Mouse (Mus musculus): ENCODE data around the gene Gm26602.

Gene Gm26602

DNA sequence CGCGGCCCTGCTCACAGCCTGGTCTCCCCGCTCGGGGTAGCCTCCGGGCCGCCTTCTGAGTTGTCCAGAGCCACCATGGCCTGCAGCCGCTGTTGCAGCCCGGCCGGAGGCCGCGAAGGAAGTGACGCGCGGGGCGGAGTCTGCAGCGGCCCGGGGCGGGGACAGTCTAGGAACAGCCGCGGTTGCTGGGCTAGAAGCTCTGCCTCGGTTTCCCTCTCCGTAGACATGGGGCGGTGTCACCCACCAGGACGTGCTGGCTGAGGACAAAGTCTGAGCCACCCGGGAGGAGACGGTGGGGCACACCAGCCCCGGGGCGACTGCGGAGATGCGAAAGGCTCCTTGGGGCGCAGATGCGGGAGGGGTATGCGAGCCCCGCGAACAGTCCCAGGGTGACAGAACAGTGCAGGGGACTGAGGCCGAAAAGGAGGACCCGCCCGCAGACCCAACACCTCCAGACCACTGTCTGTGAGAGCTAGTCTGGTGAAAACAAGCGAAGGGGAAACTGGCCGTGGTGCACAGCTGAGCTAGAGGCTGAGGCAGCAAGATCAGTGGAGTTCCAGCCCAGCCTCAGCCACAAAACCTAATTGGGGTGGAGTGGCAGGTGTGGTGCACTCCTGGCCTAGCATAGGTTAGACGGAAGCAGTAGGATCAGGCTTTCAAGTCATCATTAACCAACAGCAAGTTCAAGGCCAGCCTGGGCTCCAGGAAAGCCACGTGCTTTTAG, 6.3 kb downstream of the Gm26602 start, which contains the start of gene Kiss1r:
Kiss1r (plus strand) TSS at position 164 of the 724 bp plus-strand sequence.
- DNase-seq (ENCODE audit: extremely low read depth, low read depth), result no peak

DNA sequence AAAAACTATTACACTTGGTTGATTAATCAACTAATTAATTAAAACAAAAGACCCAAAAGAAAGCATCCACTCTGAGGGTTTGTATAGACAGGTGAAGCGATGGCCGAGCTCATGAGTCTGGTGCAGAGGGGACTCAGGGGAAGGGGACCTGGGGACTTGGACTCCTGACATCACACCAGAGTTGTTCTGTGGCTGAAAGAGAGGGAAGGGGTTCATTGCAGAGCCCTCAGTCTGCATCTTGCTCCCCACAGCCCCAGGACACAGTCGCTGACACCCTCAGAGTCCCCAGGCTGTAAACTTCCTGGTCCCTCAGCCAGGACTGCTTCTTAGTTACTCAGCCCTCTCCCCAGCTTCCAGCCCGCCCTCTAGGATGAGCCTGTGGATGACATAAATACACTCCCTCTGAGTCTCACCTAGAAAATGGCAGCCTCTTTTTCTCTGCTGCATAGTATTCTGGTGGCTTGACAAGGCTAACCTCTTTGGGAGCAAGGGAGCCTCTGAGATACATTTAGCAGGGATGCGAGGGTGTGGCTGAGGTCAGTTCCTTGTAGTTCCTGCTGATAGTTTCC, 7.0 kb downstream of the Gm26602 start:
- no peak for DNase-seq (ENCODE audit: extremely low read depth, low read depth)

DNA sequence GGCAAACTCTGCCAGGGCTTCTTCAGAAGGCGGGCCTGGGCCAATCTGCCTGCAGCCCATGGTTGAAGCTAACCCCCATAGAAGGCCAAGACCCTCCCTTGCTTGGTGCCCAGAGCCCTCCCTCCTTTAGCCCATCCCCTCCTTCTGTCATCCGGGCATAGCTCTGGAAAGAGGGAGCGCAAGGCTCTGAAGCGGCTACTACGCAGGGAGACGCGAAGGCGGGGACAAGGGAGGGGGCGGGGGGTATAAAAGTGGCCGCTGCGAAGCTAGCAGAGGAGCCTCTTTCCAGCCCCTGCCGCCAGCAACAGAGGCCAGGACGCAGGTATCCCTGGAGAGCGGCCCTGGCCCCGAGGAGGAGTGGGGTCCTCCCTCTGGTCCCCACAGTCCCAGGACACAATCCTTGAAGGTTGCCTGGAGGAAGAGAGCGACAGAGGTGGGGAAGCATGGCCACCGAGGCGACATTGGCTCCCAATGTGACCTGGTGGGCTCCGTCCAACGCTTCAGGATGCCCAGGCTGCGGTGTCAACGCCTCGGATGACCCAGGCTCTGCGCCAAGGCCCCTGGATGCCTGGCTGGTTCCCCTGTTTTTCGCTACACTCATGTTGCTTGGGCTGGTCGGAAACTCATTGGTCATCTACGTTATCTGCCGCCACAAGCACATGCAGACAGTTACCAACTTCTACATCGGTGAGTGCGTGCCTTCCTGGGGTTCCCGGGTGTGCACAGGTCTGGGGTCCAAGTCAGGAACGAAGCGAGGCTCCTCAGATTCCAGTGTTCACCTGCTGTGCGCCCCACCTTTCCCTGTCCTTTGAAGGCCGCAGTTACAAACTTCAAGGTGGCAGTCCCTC, 7.8 kb downstream of the Gm26602 start:
- no peak for DNase-seq (ENCODE audit: extremely low read depth, low read depth)

DNA sequence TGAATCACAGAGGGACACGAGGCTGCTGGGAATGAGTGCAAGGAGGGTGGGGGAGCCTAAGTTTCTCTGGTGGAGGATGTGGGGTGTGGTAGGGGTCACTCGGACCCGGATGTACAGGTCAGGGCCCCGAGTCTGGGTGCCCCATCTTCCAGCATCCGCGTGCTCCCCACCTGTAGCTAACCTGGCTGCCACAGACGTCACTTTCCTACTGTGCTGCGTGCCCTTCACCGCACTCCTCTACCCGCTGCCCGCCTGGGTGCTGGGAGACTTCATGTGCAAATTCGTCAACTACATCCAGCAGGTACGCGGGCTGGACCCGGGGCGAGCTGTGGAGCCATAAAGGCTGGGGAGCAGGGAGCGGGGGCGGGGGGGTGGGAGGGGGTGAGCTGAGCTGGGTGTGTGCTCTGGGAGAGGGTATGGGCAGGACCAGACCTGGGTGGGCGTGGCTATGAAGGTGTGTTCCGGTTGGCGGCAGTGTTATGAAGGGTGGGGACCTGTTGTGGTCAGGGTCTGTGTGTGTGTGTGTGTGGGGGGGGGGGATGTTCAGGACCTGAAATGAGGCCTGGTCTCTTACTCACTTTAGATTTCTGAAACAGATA, 8.7 kb downstream of the Gm26602 start:
- DNase-seq (ENCODE audit: extremely low read depth, low read depth), result no peak

DNA sequence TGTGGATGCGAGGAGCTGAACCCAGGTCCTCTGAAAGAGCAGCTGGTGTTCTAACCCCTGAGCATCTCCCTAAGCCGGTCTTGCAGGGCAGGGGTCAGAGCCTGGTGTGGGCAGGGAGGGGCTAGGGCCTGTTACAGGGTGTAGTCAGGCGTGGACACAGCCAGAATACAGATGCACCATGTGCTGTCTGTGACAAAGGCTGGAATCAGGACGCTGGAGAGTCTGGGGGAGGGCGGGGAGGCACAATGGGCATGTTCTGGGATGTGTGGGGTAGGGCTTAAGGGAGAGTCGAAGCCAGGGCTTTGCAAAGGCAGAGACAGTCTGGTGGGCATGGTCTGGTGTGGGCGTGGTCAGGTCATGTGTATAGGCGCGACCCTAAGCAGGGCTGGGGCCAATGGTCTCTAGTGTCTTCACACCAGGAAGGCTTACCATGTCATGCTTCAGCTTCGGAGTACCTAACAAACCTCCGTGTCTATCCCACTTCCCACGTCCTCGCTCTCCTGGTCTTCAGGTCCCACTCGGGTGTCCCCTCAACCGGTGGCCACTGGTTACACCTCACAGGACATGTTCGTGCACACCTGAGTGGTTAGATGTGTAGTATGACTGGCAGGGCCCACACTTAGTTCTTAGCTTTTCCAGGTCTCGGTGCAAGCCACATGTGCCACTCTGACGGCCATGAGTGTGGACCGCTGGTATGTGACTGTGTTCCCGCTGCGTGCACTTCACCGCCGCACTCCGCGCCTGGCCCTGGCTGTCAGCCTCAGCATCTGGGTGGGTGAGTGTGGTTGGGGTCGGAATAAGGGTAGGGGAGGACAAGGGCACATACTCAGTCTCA, 9.6 kb downstream of the Gm26602 start:
- no peak for DNase-seq (ENCODE audit: extremely low read depth, low read depth)

DNA sequence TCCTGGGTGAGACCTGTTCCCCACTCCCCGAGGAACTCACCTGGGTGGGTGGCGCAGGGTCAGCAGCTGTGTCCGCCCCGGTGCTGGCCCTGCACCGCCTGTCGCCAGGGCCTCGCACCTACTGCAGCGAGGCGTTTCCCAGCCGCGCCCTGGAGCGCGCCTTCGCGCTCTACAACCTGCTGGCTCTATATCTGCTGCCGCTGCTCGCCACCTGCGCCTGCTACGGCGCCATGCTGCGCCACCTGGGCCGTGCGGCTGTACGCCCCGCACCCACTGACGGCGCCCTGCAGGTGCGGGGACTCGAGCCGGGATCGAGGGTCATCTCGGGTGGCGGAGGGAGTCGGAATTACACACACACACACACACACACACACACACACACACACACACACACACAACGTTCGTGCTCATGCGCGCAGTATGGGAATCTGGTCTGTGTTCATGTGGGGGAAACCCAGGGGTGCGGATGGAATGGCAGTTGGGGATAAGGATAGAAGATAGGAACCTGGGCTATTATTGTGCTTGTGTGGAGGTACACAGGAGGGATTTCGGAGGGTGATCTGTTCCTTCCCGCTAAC, 10.4 kb downstream of the Gm26602 start, which contains the start of gene R3hdm4:
R3hdm4 (minus strand) TSS at position 251 of the 578 bp plus-strand sequence.
- DNase-seq (ENCODE audit: extremely low read depth, low read depth), result no peak

DNA sequence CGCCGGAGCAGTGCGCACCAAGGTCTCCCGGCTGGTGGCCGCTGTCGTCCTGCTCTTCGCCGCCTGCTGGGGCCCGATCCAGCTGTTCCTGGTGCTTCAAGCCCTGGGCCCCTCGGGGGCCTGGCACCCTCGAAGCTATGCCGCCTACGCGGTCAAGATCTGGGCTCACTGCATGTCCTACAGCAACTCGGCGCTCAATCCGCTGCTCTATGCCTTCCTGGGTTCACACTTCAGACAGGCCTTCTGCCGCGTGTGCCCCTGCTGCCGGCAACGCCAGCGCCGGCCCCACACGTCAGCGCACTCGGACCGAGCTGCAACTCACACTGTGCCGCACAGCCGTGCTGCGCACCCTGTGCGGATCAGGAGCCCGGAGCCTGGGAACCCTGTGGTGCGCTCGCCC, 10.9 kb downstream of the Gm26602 start:
- DNase-seq (ENCODE audit: extremely low read depth, low read depth), result no peak

DNA sequence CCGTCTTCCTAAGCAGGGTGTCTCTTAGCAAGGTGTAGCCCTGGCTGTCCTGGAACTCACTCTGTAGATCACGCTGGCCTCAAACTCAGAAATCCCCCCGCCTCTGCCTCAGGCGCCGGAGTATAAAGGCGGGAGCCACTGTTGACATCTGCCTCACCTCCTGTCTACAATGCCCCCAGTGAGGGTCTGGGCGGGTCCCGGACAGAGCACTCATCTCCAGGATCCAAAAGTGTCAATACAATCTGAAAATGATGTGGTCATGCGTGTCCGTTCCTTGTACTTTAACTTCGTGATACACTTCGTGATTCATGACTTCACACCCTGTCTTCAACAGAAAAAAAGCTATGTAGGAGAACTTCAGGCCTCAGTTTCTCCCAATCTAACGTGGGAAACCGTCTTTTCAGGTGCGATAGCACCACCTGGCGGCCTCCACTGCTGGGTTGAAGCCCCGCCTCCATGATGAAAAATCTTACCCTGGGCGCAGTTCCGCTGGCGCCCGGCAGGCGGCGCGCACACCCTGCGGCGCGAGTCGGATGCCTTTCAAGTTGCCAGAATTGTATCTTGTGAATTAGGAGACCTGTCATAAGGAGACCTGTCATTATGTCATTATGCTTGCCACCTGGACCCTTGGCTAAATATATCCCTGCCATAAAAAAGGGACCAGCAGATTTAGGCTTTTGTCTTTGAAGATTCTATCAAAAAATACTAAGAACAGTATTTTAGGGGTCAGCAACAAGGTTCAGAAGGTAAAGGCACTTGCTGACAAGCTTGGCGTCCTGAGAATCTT, 14.5 kb downstream of the Gm26602 start:
- DNase-seq (ENCODE audit: extremely low read depth, low read depth), result peak; percentile 62

DNA sequence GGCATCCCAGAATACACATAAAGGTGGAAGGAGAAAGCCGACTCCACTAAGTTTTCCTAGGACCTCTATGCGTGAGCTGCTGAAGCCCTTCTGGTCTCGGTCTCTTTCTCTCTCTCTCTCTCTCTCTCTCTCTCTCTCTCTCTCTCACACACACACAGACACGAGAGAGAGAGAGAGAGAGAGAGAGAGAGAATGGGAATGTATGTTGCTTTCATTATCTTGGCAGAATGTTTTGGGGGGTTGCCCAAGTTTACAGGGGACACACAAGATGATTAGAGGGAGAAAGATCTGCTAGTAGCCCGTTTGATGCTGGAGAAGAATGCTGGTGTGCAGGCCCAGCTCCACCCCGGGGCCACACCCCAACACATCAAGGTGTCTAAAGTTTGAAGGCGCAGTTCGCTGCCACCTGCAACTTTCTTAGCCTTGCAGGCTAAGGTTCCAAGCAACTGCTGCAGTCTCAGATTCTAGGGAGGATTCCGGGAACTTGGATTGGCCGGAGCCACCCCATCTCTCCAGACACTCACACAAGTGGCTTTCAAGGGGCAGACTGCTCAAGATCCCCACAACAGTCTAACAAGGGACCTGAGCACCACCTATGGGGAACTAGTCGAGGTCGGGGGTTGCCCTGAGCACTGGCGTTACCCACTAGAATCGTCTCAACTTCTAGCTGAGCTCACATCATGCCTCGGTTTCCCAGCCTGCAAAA, 15.3 kb downstream of the Gm26602 start:
- DNase-seq (ENCODE audit: extremely low read depth, low read depth), result no peak

DNA sequence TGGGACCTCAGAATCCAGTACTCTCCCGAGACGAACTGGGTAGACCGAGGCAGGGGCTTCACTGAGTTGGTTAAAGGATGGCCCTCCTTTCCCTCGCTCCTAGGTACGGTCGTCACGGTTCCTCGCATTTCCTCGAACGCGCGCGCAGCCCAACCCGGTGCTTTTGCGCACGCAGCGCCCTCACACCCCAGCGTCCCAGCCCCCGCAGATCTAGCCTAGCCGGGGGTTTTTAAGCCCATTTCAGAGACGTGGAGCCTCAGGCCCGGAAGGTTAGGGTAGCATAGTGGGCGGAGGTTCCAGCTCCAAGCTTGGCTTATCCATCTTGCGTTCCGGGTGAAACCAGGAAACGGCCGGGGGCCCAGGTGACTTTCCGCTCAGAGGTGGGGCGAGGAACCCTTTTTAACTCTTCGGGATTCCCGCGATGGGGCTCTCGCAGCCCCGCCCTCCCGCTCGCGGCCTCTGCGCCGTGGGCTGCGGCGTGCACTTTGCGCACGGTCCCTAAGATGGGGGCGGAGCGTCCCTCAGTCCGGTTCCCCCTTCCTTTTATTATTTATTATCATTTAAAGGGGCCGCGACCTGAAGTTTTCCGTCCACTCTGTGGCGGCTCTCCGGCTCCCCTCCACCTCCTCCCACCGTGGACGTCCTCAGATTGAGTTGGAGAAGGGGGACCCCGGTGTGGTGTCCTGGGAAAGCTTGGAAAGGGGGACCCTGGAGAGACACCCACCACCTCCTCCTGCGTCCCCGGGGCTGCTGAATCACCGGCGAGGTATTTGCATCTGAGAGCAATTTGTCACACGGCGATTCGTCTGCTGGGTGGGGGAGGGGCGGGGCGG, 16.1 kb downstream of the Gm26602 start, which contains the start of gene Arid3a:
Arid3a (plus strand) TSS at position 553 of the 833 bp plus-strand sequence.
- DNase-seq (ENCODE audit: extremely low read depth, low read depth), result peak; percentile 79

DNA sequence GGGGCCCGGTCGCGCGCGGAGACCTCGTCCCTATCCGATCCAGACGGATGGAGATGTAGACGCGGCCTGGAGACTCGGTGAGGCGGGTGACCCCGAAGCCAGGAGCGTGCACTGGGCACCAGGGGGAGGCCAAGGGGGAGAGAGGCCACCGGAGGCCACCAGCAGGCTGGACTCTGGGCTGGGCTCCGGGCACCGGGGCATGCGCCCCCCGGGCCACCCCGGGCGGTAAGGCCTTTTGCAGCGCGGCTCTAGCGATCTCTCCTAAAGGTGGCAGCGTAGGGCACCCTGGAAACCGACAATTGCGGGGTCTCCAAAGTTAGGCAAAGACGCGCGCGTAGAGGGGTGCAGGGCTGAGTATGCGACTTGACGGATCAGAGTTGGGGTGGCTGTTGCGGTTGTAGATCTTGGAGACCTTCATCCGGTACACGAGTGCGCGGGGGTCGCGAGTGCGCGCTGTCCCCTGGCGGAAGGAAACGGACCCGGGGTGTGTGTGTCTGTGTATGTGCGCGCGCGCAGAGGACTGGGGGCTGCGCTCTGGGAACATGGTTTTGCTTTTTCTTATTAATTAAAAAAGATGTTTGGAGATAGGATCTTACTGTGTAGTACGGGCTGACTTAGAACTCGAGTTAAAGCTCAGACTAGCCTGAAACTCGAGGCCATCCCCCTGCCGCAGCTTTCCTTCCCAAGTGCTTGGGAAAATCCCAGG, 16.8 kb downstream of the Gm26602 start:
- no peak for DNase-seq (ENCODE audit: extremely low read depth, low read depth)

DNA sequence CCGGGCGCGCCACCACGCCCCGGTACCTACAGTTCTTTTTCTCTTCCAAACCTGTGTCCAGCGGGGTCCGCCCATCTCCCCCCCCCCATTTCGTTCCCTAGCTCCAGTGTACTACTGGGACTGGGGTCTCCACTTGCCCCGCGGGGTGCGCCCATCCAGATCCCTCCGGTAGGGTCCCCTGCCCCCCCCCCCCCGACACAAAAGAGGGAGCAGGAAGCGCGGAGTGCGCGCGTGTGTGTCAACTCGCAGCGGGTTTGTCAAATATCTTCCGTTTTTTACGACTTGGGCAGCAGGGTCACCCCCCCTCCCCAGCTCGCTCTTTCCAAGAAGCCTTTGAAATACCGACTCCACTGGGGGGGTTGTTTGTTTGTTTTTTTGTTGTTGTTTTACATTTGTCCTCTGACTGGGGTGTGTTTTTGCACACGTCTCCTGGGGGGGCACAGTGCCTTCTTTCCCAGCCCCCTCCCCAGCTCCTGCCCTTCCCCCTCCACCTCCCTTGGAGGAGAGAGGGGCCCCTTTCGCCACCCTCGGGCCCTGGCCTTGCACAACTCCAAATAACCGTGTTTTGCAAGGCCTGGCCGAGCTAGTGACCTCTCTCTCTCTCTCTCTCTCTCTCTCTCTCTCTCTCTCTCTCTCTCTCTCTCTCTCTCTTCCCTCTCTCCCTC, 17.5 kb downstream of the Gm26602 start:
- DNase-seq (ENCODE audit: extremely low read depth, low read depth), result no peak

DNA sequence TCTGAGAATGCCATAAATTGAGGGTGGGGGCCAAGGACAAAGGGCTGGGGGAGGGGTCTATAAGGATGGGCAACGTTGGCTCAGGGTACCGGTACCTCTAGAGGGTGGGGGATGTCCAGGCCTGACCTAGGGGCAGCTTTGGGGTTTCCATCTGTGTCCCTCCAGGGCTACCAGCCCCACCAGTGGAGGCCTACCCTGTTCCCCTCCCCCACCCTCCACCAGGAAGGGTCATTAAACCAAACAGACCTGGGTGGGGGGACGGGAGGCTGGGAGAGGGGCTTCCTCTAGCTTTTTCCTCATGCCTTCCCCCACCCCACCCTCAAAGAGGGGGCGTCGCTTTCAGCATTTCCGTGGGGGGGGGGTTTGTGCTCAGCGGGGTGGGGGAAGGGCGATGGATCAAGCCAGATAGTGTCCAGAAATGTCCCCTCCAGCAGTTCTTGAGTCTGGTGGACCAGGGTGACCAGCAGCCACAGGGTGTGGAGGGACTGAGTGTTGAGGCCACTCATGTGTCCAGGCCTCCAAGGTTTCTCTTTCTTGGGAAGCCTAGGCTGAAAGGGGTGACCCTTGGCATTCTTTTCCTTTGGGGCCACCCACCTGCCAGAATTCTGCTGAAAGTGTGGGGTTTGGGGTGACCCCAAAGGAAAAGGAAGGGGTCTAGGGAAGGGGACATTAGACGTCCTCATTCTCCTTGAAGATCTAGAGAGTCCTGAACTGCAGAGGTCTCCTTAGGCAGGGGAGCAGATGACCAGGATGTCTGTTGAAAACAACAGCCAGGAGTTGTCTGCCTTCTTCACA, 18.4 kb downstream of the Gm26602 start:
- no peak for DNase-seq (ENCODE audit: extremely low read depth, low read depth)

DNA sequence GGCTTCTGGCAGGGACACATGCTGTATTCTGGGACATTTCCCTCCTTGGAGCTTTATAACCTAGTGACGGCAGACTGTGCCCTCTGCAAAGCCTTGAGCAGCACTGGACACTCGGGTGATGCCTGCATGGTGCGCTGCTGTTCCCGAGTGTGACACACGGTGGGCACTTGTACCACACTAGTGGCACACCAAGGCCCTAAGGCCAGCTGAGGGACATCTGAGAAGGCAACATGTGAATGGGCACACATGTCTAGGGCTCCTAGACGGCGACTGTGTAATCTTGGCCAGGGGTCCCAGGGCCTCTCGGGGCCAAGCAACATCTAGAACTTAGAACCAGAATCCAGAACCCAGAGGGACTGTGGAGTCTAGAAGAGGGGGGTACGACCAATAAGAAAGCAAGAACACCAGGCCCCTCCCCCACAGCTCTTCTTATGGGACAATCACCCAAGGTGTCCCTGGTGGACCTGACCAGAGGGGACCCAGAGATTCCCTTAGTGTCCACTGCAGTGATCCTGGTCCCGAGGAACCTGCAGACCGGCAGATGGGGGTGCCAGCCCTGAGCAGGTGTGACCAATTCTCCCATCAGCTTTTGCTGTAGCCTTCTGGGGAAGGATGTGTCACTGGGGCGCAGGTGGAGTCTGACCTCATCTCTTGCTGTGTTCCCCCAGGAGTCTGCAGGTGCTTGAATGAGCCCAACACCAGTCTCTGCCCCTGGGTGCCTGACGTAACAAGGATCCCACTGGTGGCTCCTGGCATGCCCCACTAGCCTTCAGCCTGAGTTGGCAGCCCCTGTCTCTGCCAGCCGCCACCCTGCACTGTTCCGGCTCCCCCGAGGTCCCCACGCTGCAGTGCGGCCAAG, 19.5 kb downstream of the Gm26602 start:
- DNase-seq (ENCODE audit: extremely low read depth, low read depth), result no peak

DNA sequence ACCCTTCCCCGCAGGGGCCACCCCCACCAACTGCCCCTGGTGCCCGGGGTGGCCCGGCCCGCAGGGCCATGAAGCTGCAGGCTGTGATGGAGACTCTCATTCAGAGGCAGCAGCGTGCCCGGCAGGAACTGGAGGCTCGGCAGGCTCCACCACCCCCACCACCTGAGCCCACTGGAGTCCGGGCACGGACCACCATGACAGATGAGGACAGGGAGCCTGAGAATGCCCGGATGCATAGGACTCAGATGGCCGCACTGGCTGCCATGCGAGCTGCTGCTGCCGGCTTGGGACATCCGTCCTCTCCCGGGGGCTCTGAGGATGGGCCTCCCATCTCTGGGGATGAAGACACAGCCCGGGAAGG, 20.1 kb downstream of the Gm26602 start:
- DNase-seq (ENCODE audit: extremely low read depth, low read depth), result no peak

Measured in MEL-GATA-1-ER (cell line).